Mouse (Mus musculus): Measurements from ENCODE around the gene Ccdc9. TPM values are rescaled to one million over a fixed set of nuclear protein-coding genes. Genes with fewer than 3 reads are reported as not detected.
"Not testable (repeated sequence)": the region's sequence is repeated elsewhere in the genome, so short reads cannot be mapped to it uniquely, and the experiment has no call there.

Ccdc9 gene
- polyA plus RNA-seq, 1 experiment from 2014 or later = 14.2 TPM

DNA sequence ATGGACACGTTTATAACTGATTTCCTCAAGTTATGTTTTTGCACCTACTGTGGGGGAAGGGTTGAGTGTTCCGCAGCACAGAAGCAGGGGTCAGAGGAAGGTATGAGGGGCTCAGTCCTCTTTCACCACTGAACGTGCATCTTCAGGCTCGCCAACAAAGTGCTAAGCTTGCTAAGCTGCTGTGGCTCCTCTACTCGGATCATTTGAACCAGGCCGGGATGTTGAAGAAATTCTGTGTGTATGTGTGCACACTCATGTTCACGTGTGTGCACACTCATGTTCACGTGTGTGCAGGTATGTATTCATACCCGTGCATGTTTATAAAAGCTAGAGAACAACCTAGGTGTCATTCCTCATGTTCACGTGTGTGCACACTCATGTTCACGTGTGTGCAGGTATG is 20.7 kb downstream of the Ccdc9 start:
- Histone ChIP-seq H3K4me3 (ENCODE audit: low read depth, low read length) (no peak overlapping the region), H3K9ac (ENCODE audit: low read depth, low read length) (no peak overlapping the region), H3K9me3 (ENCODE audit: control insufficient read depth) (no peaks in the 10 kb centered on the region), H3K4me1 (replicated peaks; ENCODE audit: control insufficient read depth, insufficient read depth, low read length) (no peaks in the 10 kb centered on the region), H3K27ac (ENCODE audit: low read depth, low read length) (no peak overlapping the region), H3K27me3 (replicated peaks; ENCODE audit: control insufficient read depth, insufficient read depth, low read length) (no peaks in the 10 kb centered on the region), H3K4me2 (replicated peaks; ENCODE audit: low read depth) (no peak overlapping the region), H3K36me3 (ENCODE audit: control insufficient read depth, insufficient read depth) (no peaks in the 10 kb centered on the region)
- no peak for TF ChIP-seq CTCF (IDR thresholded peaks at IDR 0.05; ENCODE audit: low read depth)
- WGBS = 87% methylated on average over 11 of the region's 11 CpGs
- no peak for ATAC-seq

DNA sequence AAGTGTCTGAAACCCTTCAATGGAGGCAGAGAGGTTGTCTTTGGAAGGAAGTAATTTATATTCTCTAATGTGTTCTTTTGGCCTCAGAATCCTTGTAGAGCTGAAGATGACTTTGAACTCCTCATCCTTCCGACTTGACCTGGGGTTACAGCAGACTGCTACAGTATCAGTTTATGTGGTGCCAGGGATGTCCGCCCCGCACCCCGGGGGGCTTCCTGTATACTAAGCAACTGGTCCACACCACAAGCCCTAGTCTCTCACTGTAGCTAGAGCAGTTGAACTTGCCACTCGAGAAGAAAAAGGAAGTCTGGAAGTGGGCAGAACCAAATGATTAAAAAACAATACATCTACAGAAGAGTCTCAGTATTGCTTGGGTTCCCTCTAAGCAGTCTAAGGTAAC is 22.8 kb downstream of the Ccdc9 start:
- WGBS = 80% methylated on average over 5 of the region's 5 CpGs

DNA sequence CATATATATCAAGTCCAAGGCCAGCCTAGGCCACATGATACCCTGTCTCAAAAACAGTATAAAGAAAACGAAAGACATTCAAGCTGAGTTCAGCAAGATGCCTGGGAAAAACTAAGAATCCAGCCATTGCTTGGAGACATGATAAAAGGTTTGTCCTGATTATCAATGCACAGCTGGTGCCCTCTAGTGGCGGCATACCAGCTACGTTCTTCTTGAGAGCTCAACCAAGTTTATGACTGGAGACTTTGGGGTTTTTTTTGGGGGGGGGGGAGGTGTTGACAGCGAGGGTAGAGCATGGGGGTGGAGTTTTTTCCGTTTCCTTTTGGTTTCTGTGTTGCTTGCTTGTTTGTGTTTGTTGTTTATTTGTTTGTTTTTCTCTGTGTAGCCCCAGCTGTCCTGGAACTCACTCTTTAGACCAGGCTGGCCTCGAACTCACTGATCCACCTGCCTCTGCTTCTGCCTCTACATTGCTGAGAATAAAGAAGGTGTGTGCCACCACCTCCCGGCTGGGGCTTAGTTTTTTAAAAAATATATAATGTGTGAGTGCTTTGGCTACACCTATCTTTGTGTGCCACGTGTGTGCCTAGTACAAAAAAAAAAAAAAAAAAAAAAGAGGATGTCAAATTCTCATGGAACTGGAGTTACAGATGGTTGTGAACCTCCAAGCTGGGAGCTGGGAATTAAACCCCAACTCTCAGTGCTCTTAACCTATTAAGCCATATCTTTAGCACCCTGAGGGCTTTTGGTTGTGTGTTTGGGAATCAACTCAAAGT is 23.4 kb downstream of the Ccdc9 start:
- H3K27ac ChIP-seq (ENCODE audit: low read depth, low read length) = no peak overlapping the region
- WGBS = 26% methylated on average over 8 of the region's 8 CpGs
- no peaks in the 10 kb centered on the region for H3K4me1 ChIP-seq (replicated peaks; ENCODE audit: control insufficient read depth, insufficient read depth, low read length)
- no peaks in the 10 kb centered on the region for H3K36me3 ChIP-seq (ENCODE audit: control insufficient read depth, insufficient read depth)
- TF ChIP-seq CTCF (IDR thresholded peaks at IDR 0.05; ENCODE audit: low read depth) = peak; percentile 88
- no peaks in the 10 kb centered on the region for H3K9me3 ChIP-seq (ENCODE audit: control insufficient read depth)
- no peak overlapping the region for H3K4me3 ChIP-seq (ENCODE audit: low read depth, low read length)
- ATAC-seq = no peak
- H3K9ac ChIP-seq (ENCODE audit: low read depth, low read length) = no peak overlapping the region
- H3K4me2 ChIP-seq (replicated peaks; ENCODE audit: low read depth) = no peak overlapping the region
- H3K27me3 ChIP-seq (replicated peaks; ENCODE audit: control insufficient read depth, insufficient read depth, low read length) = no peaks in the 10 kb centered on the region

More for the DNA sequence above, 22.8 kb downstream of the Ccdc9 start:
- Histone ChIP-seq H3K4me3 (ENCODE audit: low read depth, low read length) (no peak overlapping the region), H3K36me3 (ENCODE audit: control insufficient read depth, insufficient read depth) (no peaks in the 10 kb centered on the region), H3K9ac (ENCODE audit: low read depth, low read length) (no peak overlapping the region), H3K9me3 (ENCODE audit: control insufficient read depth) (no peaks in the 10 kb centered on the region), H3K27me3 (replicated peaks; ENCODE audit: control insufficient read depth, insufficient read depth, low read length) (no peaks in the 10 kb centered on the region), H3K4me1 (replicated peaks; ENCODE audit: control insufficient read depth, insufficient read depth, low read length) (no peaks in the 10 kb centered on the region), H3K4me2 (replicated peaks; ENCODE audit: low read depth) (no peak overlapping the region), H3K27ac (ENCODE audit: low read depth, low read length) (no peak overlapping the region)
- no peak for TF ChIP-seq CTCF (IDR thresholded peaks at IDR 0.05; ENCODE audit: low read depth)
- ATAC-seq = no peak

DNA sequence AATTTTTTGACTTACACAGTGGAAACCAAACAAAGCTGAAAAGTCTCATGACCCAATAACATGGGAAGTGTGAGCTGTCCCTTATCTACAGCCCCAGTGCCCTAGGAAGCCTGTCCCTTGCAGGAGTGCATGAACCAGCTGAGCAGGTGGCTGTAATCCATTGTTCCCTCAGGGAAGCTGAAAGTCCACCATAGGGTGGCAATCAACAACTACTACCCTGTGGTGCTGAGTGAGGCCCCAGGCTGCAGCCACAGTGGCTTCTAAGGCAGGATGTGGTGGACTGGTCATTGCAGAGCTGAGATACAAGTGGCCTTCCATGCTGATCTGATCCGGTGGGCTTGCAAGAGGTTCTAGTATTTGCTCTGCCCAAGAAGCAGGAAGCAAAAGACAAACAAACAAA is 25.5 kb downstream of the Ccdc9 start:
- Histone ChIP-seq H3K36me3 (ENCODE audit: control insufficient read depth, insufficient read depth) (no peaks in the 10 kb centered on the region), H3K4me2 (replicated peaks; ENCODE audit: low read depth) (no peak overlapping the region; the same call in 1 of the 2 replicates), H3K27ac (ENCODE audit: low read depth, low read length) (no peak overlapping the region), H3K4me3 (ENCODE audit: low read depth, low read length) (no peak overlapping the region), H3K9ac (ENCODE audit: low read depth, low read length) (no peak overlapping the region), H3K4me1 (replicated peaks; ENCODE audit: control insufficient read depth, insufficient read depth, low read length) (no peaks in the 10 kb centered on the region), H3K27me3 (replicated peaks; ENCODE audit: control insufficient read depth, insufficient read depth, low read length) (no peaks in the 10 kb centered on the region), H3K9me3 (ENCODE audit: control insufficient read depth) (no peaks in the 10 kb centered on the region)
- 48% methylated on average over 1 of the region's 1 CpGs for WGBS
- ATAC-seq = peak; percentile 86
- no peak for TF ChIP-seq CTCF (IDR thresholded peaks at IDR 0.05; ENCODE audit: low read depth)

DNA sequence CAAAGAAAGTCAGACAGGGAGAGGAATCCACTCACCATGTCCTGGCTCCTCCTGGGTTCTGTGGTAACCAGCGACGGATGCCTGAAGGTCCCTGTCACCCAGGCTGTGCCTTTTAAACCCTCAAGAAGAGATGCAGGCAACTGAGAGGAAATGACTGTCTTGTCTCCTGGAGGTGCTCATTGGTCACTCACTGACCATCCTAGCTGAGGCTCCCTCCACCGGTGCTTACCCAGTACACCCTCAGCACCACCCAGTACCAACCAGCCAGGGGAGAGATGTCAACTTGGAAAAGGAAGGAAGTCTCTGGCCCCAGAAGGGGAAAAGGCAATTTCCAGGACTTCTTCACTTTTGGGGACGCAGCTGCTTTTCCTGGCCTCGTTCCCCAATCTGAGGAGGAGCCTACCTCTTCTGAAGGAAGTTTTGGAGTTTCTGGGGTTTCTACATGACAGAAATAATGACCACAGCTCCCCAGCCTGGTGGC is 27.4 kb downstream of the Ccdc9 start, which contains the start of gene C5ar1:
C5ar1 (minus strand) TSS at position 431 of the 481 bp plus-strand sequence.
- Histone ChIP-seq H3K27ac (ENCODE audit: low read depth, low read length) (no peak within 1 kb of the TSS), H3K9me3 (ENCODE audit: control insufficient read depth) (no peaks in the 10 kb centered on the region), H3K9ac (ENCODE audit: low read depth, low read length) (no peak within 1 kb of the TSS), H3K36me3 (ENCODE audit: control insufficient read depth, insufficient read depth) (no peaks in the 10 kb centered on the region), H3K27me3 (replicated peaks; ENCODE audit: control insufficient read depth, insufficient read depth, low read length) (no peaks in the 10 kb centered on the region), H3K4me3 (ENCODE audit: low read depth, low read length) (no peak within 1 kb of the TSS), H3K4me2 (replicated peaks; ENCODE audit: low read depth) (no peak within 1 kb of the TSS), H3K4me1 (replicated peaks; ENCODE audit: control insufficient read depth, insufficient read depth, low read length) (no peaks in the 10 kb centered on the region)
- no peak for TF ChIP-seq CTCF (IDR thresholded peaks at IDR 0.05; ENCODE audit: low read depth)
- no peak for ATAC-seq
- 77% methylated on average over 5 of the region's 5 CpGs for WGBS

DNA sequence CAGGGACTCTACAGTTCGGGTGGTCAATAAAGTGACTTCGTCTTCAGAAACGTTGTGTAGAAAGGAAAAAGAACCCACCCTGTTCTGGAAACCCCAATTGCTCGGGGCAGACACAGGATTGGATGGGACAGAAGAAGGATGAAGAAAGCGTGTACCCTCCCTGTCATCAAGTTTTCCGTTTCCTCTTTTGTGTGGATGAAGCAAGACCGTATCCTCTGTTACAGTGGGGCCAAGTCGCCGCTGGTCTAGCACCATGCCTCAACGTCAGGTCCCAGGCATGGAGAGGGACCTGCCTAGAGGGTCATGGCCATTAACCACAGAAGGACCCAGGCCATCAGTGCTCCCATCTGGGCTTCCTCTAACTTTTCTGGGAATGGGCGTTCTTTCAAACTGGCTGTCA is 28.8 kb downstream of the Ccdc9 start:
- WGBS = 85% methylated on average over 11 of the region's 11 CpGs
- no peak overlapping the region for H3K9ac ChIP-seq (ENCODE audit: low read depth, low read length)
- ATAC-seq = no peak
- TF ChIP-seq CTCF (IDR thresholded peaks at IDR 0.05; ENCODE audit: low read depth) = no peak
- no peak overlapping the region for H3K27ac ChIP-seq (ENCODE audit: low read depth, low read length)
- H3K27me3 ChIP-seq (replicated peaks; ENCODE audit: control insufficient read depth, insufficient read depth, low read length) = no peaks in the 10 kb centered on the region
- no peak overlapping the region for H3K4me3 ChIP-seq (ENCODE audit: low read depth, low read length)
- H3K9me3 ChIP-seq (ENCODE audit: control insufficient read depth) = no peaks in the 10 kb centered on the region
- no peak overlapping the region for H3K4me2 ChIP-seq (replicated peaks; ENCODE audit: low read depth)
- no peaks in the 10 kb centered on the region for H3K4me1 ChIP-seq (replicated peaks; ENCODE audit: control insufficient read depth, insufficient read depth, low read length)
- no peaks in the 10 kb centered on the region for H3K36me3 ChIP-seq (ENCODE audit: control insufficient read depth, insufficient read depth)

DNA sequence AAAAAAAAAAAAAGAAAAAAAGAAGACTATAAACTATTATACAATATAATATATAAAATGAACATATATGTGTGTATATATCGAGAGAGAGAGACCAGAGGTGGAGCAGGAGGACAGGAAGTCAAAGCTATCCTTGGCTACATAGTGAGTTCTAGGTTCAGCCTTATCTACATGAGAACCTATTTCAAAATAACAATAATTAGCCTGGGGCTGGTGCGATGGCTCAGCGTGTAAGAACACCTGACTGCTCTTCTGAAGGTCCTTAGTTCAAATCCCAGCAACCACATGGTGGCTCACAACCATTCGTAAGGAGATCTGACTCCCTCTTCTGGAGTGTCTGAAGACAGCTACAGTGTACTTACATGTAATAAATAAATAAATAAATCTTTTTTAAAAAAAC is 30.6 kb downstream of the Ccdc9 start:
- 82% methylated on average over 4 of the region's 4 CpGs for WGBS
- H3K27ac ChIP-seq (ENCODE audit: low read depth, low read length); H3K36me3 ChIP-seq (ENCODE audit: control insufficient read depth, insufficient read depth): not testable (repeated sequence)

More for the DNA sequence above, 30.6 kb downstream of the Ccdc9 start:
- ATAC-seq; H3K9me3 ChIP-seq (ENCODE audit: control insufficient read depth); H3K4me2 ChIP-seq (replicated peaks; ENCODE audit: low read depth); H3K4me1 ChIP-seq (replicated peaks; ENCODE audit: control insufficient read depth, insufficient read depth, low read length); H3K4me3 ChIP-seq (ENCODE audit: low read depth, low read length); H3K27me3 ChIP-seq (replicated peaks; ENCODE audit: control insufficient read depth, insufficient read depth, low read length); H3K9ac ChIP-seq (ENCODE audit: low read depth, low read length): not testable (repeated sequence)
